Mouse (Mus musculus) gastrocnemius, postnatal 25 days (tissue): ENCODE data around the gene Gpr160. TPM values are rescaled to one million over a fixed set of nuclear protein-coding genes. Genes with fewer than 3 reads are reported as not detected.
A peak's percentile ranks its signal among the peaks of the same experiment; 100 is the strongest.
"Not testable (repeated sequence)": the region's sequence is repeated elsewhere in the genome, so short reads cannot be mapped to it uniquely, and the experiment has no call there.

Experiments used
- DNase-seq: peaks from one replicate; pipeline ENCODE4 v3.0.0; 2022
- long read RNA-seq, 2 experiments: library from polyadenylated mRNA; stranded (forward); transcript quantifications; one replicate each; pipeline ENCODE4 v2.0.0; 2021
- total RNA-seq, 2 experiments: library from RNA; stranded (reverse); gene quantifications; 1 replicate in 1 of 2; 2 replicates in 1 of 2; pipeline ENCODE4 v1.2.3; 2021

Gpr160 gene
- under 1 TPM; 0.41 to 0.78 TPM for total RNA-seq
- long read RNA-seq, experiment 1 = 0 reads
- long read RNA-seq, experiment 2, partial matches to known transcripts = 0 of 1 reads
- long read RNA-seq, experiment 2, other reads (novel, unspliced or antisense) = 0 of 1 reads

GRCm38 (mm10) chr3:30855604-30856458 is at the start of gene Gpr160:
Gene Gpr160, plus strand, starts transcription at chr3:30855950.
- DNase-seq = peak; percentile 44

- no peak for DNase-seq
These were observed 42.9 kb upstream of the Gpr160 start for GRCm38 (mm10) chr3:30812881-30813280.

GRCm38 (mm10) chr3:30818630-30819125 is 37.1 kb upstream of the Gpr160 start:
- DNase-seq = no peak

GRCm38 (mm10) chr3:30822163-30822562 is 33.6 kb upstream of the Gpr160 start:
- no peak for DNase-seq

- no peak for DNase-seq
These were observed 29.7 kb upstream of the Gpr160 start for GRCm38 (mm10) chr3:30826069-30826468.

- DNase-seq = no peak
These were observed 23.7 kb upstream of the Gpr160 start for GRCm38 (mm10) chr3:30831848-30832606.

- no peak for DNase-seq
These were observed 22.5 kb upstream of the Gpr160 start for GRCm38 (mm10) chr3:30833254-30833653.

GRCm38 (mm10) chr3:30845755-30846154 is 10.0 kb upstream of the Gpr160 start:
- DNase-seq = no peak

GRCm38 (mm10) chr3:30847413-30847812 is 8.3 kb upstream of the Gpr160 start:
- DNase-seq = no peak

- DNase-seq = no peak
These were observed 4.3 kb upstream of the Gpr160 start for GRCm38 (mm10) chr3:30851422-30851821.

GRCm38 (mm10) chr3:30853596-30853995 is 2.2 kb upstream of the Gpr160 start:
- no peak for DNase-seq

GRCm38 (mm10) chr3:30859599-30859998 is 3.8 kb downstream of the Gpr160 start:
- not testable (repeated sequence) for DNase-seq

GRCm38 (mm10) chr3:30860705-30861104 is 5.0 kb downstream of the Gpr160 start:
- no peak for DNase-seq

- DNase-seq = no peak
These were observed 8.1 kb downstream of the Gpr160 start for GRCm38 (mm10) chr3:30863712-30864435.

- DNase-seq = no peak
These were observed 8.9 kb downstream of the Gpr160 start for GRCm38 (mm10) chr3:30864640-30865039.

- no peak for DNase-seq
These were observed 12.4 kb downstream of the Gpr160 start for GRCm38 (mm10) chr3:30868176-30868575.

GRCm38 (mm10) chr3:30868625-30869024 is 12.9 kb downstream of the Gpr160 start:
- DNase-seq = no peak

- no peak for DNase-seq
These were observed 14.2 kb downstream of the Gpr160 start for GRCm38 (mm10) chr3:30869995-30870394.

GRCm38 (mm10) chr3:30876709-30877108 is 21.0 kb downstream of the Gpr160 start:
- DNase-seq = no peak

- no peak for DNase-seq
These were observed 31.7 kb downstream of the Gpr160 start for GRCm38 (mm10) chr3:30887449-30887848.

- DNase-seq = no peak
These were observed 33.3 kb downstream of the Gpr160 start for GRCm38 (mm10) chr3:30889014-30889413.

- no peak for DNase-seq
These were observed 41.0 kb downstream of the Gpr160 start for GRCm38 (mm10) chr3:30896721-30897120.
